Mouse (Mus musculus): ENCODE measurements around the gene Osbpl6.

DNA sequence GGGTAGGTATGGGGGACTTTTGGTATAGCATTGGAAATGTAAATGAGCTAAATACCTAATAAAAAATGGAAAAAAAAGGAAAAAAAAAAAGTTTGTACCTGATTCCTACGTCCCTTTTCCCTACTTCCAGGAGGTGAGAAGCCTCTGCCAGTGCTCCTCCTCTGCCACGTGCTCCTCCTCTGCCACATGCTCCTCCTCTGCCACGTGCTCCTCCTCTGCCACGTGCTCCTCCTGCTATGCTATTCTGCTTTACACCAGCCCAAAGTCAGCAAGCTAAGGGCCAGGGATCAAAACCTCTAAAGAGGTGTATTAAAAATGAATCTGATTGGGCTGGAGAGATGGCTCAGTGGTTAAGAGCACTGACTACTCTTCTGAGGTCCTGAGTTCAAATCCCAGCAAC is 40.5 kb upstream of the Osbpl6 start:
- TF ChIP-seq POLR2A (IDR thresholded peaks at IDR 0.05; ENCODE audit: low read depth, low read length) (no peak), CTCF (IDR thresholded peaks at IDR 0.05; ENCODE audit: extremely low read depth, insufficient read depth, insufficient read length, insufficient replicate concordance) (no peak)

Data from spleen, adult 2 months (tissue).